Mouse (Mus musculus) hindbrain, postnatal 0 days (tissue): Measurements from ENCODE around the gene Shroom3. TPM values are rescaled to one million over a fixed set of nuclear protein-coding genes. Genes with fewer than 3 reads are reported as not detected.

Source experiments
- ATAC-seq: fragments of 200-750 bp; cut with Nextera tagmentation; 2 replicates; pipeline ENCODE4 v1.8.0; 2017; ENCODE audit warnings: mild to moderate bottlenecking, moderate TSS enrichment, moderate library complexity
- DNase-seq: peaks from one replicate; pipeline ENCODE4 v3.0.0-alpha.2; 2015; ENCODE audit warnings: low spot score
- H3K27ac ChIP-seq: fragments of 300-500 bp; sonication (generic); 2 replicates; pipeline ENCODE4 v1.5.1; 2014; ENCODE audit warnings: mild to moderate bottlenecking
- H3K27me3 ChIP-seq: fragments of 300-500 bp; sonication (generic); 2 replicates; pipeline ENCODE4 v1.6.1; 2014; ENCODE audit warnings: low read length, mixed read lengths; ENCODE audit not compliant: insufficient read depth
- H3K36me3 ChIP-seq: fragments of 300-500 bp; sonication (generic); 2 replicates; pipeline ENCODE4 v1.6.1; 2014; ENCODE audit warnings: low read length, mixed read lengths; ENCODE audit not compliant: insufficient read depth
- H3K4me1 ChIP-seq: fragments of 300-500 bp; sonication (generic); 2 replicates; pipeline ENCODE4 v1.6.1; 2014; ENCODE audit warnings: antibody characterized with exemption, low read length, mixed read lengths; ENCODE audit not compliant: insufficient read depth
- H3K4me2 ChIP-seq: fragments of 300-500 bp; sonication (generic); 2 replicates; pipeline ENCODE4 v1.6.1; 2014; ENCODE audit warnings: low read depth, mild to moderate bottlenecking, low read length, moderate library complexity, mixed read lengths
- H3K4me3 ChIP-seq: fragments of 300-500 bp; sonication (generic); 2 replicates; pipeline ENCODE4 v1.5.1; 2014; ENCODE audit warnings: low read length
- H3K9ac ChIP-seq: fragments of 300-500 bp; sonication (generic); replicated peaks from 2 replicates; pipeline ENCODE4 v1.6.1; 2014; ENCODE audit warnings: mild to moderate bottlenecking, low read length, moderate library complexity, mixed read lengths
- H3K9me3 ChIP-seq: fragments of 300-500 bp; sonication (generic); 2 replicates; pipeline ENCODE4 v1.6.1; 2016; ENCODE audit warnings: low read length, mixed read lengths
- CTCF ChIP-seq: IDR thresholded peaks from 2 replicates; pipeline ENCODE4 v1.5.1; 2016; ENCODE audit warnings: antibody characterized with exemption, control low read depth, low read depth
- WGBS: fragments of 180-500 bp; shearing (Covaris S2); extraction: QIAGEN DNeasy Blood & Tissue Kit; methylation state at CpG from one replicate; pipeline ENCODE4 v1.1.7; 2014; 5-methylcytosine and 5-hydroxymethylcytosine counted together
- polyA plus RNA-seq: library from polyadenylated mRNA; unstranded; fragments of >200 nt; fragmentation: Nextera tagmentation; extraction: Ambion mirVana; gene quantifications from 2 replicates; pipeline ENCODE4 v1.2.1, GENCODE M21; 2015
- total RNA-seq: library from RNA; depleted of rRNA; stranded (reverse); fragments of >200 nt; gene quantifications from 2 replicates; pipeline ENCODE4 v1.2.3, GENCODE M21; 2014

The Shroom3 gene
- total and polyA plus RNA-seq, 2 experiments from 2014 or later: 1.1 to 9.7 TPM

- WGBS: 78% methylated on average over 3 of the region's 3 CpGs
- no peak for DNase-seq
- Histone ChIP-seq H3K27me3 (no peaks in the 10 kb centered on the region), H3K4me1 (no peaks in the 10 kb centered on the region), H3K9ac (no peak overlapping the region), H3K4me3 (no peak overlapping the region), H3K4me2 (no peak overlapping the region), H3K27ac (no peak overlapping the region), H3K36me3 (no peaks in the 10 kb centered on the region), H3K9me3 (no peaks in the 10 kb centered on the region)
- TF ChIP-seq CTCF: no peak
- ATAC-seq: no peak
These were observed 34.6 kb downstream of the Shroom3 start for GRCm38 (mm10) chr5:92717666-92718360.

GRCm38 (mm10) chr5:92718856-92719255 is 35.6 kb downstream of the Shroom3 start:
- Histone ChIP-seq H3K4me2 (no peak overlapping the region), H3K9me3 (no peaks in the 10 kb centered on the region), H3K4me1 (no peaks in the 10 kb centered on the region), H3K27ac (no peak overlapping the region), H3K4me3 (no peak overlapping the region), H3K27me3 (no peaks in the 10 kb centered on the region), H3K36me3 (no peaks in the 10 kb centered on the region), H3K9ac (no peak overlapping the region)
- no peak for ATAC-seq
- no peak for TF ChIP-seq CTCF
- WGBS: 90% methylated on average over 3 of the region's 3 CpGs
- no peak for DNase-seq

- WGBS: 95% methylated on average over 8 of the region's 8 CpGs
- ATAC-seq (no peak), DNase-seq (no peak)
- H3K27me3 ChIP-seq: no peaks in the 10 kb centered on the region
- H3K4me2 ChIP-seq: no peak overlapping the region
- H3K36me3 ChIP-seq: no peaks in the 10 kb centered on the region
- no peak overlapping the region for H3K4me3 ChIP-seq
- TF ChIP-seq CTCF: no peak
- no peaks in the 10 kb centered on the region for H3K4me1 ChIP-seq
- H3K9ac ChIP-seq: no peak overlapping the region
- H3K27ac ChIP-seq: no peak overlapping the region
- no peaks in the 10 kb centered on the region for H3K9me3 ChIP-seq
These were observed 38.4 kb downstream of the Shroom3 start for GRCm38 (mm10) chr5:92721610-92722009.

- TF ChIP-seq CTCF: peak; percentile 90
- peak; percentile 52 for ATAC-seq
- Histone ChIP-seq H3K4me3 (no peak overlapping the region), H3K36me3 (no peaks in the 10 kb centered on the region), H3K4me2 (no peak overlapping the region), H3K9me3 (no peaks in the 10 kb centered on the region), H3K27ac (no peak overlapping the region), H3K27me3 (no peaks in the 10 kb centered on the region), H3K9ac (no peak overlapping the region), H3K4me1 (no peaks in the 10 kb centered on the region)
- WGBS: 26% methylated on average over 6 of the region's 6 CpGs
- peak; percentile 92 for DNase-seq
These were observed 42.7 kb downstream of the Shroom3 start for GRCm38 (mm10) chr5:92725935-92726334.

DNA sequence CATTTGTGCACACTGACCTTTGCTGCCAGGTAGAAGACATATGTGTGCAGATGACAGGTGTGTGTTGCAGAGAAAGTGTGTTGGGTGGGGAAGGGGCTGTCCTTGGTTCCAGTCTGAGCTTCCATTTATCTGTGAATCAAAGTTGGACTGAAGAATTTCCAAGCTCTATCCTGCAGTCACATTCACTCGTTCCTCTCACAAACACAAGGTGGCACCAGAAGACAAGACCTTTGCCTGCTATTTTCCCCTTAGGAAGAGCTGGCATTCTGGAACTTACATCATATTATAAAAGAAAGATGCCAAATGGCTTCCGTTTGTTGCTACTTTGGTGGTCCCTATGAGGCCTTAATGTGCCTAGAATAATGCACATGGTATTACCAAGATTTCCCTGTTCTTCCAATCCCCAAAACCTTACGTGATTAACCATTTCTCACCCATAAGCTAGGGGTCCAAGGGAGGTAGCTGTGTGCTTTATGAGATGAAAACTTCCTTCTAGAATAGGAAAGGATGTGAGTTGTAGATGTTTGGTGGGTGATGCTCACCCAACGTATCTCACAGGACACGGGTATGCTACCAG is 45.1 kb downstream of the Shroom3 start:
- ATAC-seq (peak; percentile 85), DNase-seq (peak; percentile 88)
- WGBS: 48% methylated on average over 5 of the region's 5 CpGs
- no peaks in the 10 kb centered on the region for H3K36me3 ChIP-seq
- TF ChIP-seq CTCF: peak; percentile 93
- H3K4me2 ChIP-seq: no peak overlapping the region
- H3K4me1 ChIP-seq: no peaks in the 10 kb centered on the region
- H3K27me3 ChIP-seq: no peaks in the 10 kb centered on the region
- no peaks in the 10 kb centered on the region for H3K9me3 ChIP-seq
- H3K9ac ChIP-seq: no peak overlapping the region
- no peak overlapping the region for H3K27ac ChIP-seq
- H3K4me3 ChIP-seq: no peak overlapping the region

DNA sequence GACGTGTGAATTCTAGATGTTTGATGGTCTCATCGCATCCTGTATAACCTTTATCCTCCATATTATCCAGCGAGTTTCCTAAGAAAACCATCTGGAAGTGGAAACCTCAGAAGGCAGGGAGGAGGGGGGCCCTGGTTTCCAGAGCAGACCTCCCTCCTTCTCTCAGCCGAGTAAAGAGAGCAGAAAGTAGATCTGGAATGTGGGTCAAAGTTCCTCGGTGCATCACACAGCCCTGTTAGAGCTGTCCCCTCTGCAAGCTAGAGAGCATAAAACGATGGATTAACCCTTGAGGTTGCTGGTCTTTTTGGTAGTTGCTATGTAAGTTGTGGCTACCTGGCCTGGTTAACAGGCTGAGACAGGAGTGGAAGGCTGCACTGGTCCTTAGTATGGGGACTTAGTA is 46.0 kb downstream of the Shroom3 start:
- Histone ChIP-seq H3K4me2 (no peak overlapping the region), H3K27ac (no peak overlapping the region), H3K4me3 (no peak overlapping the region), H3K9ac (no peak overlapping the region), H3K9me3 (no peaks in the 10 kb centered on the region), H3K27me3 (no peaks in the 10 kb centered on the region), H3K4me1 (no peaks in the 10 kb centered on the region), H3K36me3 (no peaks in the 10 kb centered on the region)
- WGBS: 73% methylated on average over 6 of the region's 6 CpGs
- TF ChIP-seq CTCF: no peak
- ATAC-seq (no peak), DNase-seq (no peak)

DNA sequence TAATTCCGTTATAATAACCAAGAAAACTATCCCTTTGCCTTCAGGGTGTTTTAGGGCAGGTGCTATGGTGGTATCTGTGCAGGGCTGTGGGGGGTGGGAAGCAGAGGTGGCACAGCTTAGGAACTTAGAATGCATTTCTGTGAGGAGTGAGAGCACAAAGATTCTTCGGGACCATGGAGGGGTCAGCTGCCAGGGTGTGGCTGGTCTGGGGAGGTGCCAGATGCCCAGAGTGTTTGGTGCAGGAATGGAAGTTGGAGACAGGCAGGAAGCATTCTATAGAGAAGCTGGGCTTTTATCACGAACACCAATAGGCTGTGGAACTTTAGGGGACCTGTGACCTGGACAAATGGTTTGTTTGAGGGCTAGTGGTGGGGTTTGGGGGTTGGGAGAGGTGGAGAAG is 58.6 kb downstream of the Shroom3 start:
- Histone ChIP-seq H3K4me1 (no peaks in the 10 kb centered on the region), H3K27me3 (no peaks in the 10 kb centered on the region), H3K9ac (no peak overlapping the region), H3K4me2 (no peak overlapping the region), H3K9me3 (no peaks in the 10 kb centered on the region), H3K27ac (no peak overlapping the region), H3K36me3 (no peaks in the 10 kb centered on the region), H3K4me3 (no peak overlapping the region)
- DNase-seq (no peak), ATAC-seq (no peak)
- no peak for TF ChIP-seq CTCF
- 79% methylated on average over 3 of the region's 3 CpGs for WGBS
